Mouse (Mus musculus) liver, postnatal 0 days (tissue): ENCODE data around the gene Grm1. TPM values are rescaled to one million over a fixed set of nuclear protein-coding genes. Genes with fewer than 3 reads are reported as not detected.

ENCODE experiments used
- ATAC-seq: fragments of 200-750 bp; cut with Nextera tagmentation; 2 replicates; pipeline ENCODE4 v1.8.0; 2017; ENCODE audit warnings: mild to moderate bottlenecking, moderate library complexity
- DNase-seq: peaks from one replicate; pipeline ENCODE4 v3.0.0-alpha.2; 2016
- H3K27ac ChIP-seq: fragments of 300-500 bp; sonication (generic); 2 replicates; pipeline ENCODE4 v1.5.1; 2014; ENCODE audit warnings: antibody characterized with exemption, moderate library complexity, mild to moderate bottlenecking, low read depth
- H3K27me3 ChIP-seq: fragments of 300-500 bp; sonication (generic); 2 replicates; pipeline ENCODE4 v1.6.1; 2014; ENCODE audit warnings: low read length, control low read depth, mixed read lengths; ENCODE audit not compliant: insufficient read depth
- H3K36me3 ChIP-seq: fragments of 300-500 bp; sonication (generic); replicated peaks from 2 replicates; pipeline ENCODE4 v1.6.1; 2014; ENCODE audit warnings: mild to moderate bottlenecking, control low read depth, low read length, moderate library complexity, mixed read lengths; ENCODE audit not compliant: insufficient read depth
- H3K4me1 ChIP-seq: fragments of 300-500 bp; sonication (generic); 2 replicates; pipeline ENCODE4 v1.6.1; 2014; ENCODE audit warnings: antibody characterized with exemption, mild to moderate bottlenecking, control low read depth; ENCODE audit not compliant: insufficient read depth
- H3K4me2 ChIP-seq: fragments of 300-500 bp; sonication (generic); 2 replicates; pipeline ENCODE4 v1.6.1; 2014; ENCODE audit warnings: low read depth, mild to moderate bottlenecking, low read length, moderate library complexity, mixed read lengths
- H3K4me3 ChIP-seq: fragments of 300-500 bp; sonication (generic); 2 replicates; pipeline ENCODE4 v1.5.1; 2014; ENCODE audit warnings: low read depth, low read length
- H3K9ac ChIP-seq: fragments of 300-500 bp; sonication (generic); replicated peaks from 2 replicates; pipeline ENCODE4 v1.6.1; 2014; ENCODE audit warnings: mild to moderate bottlenecking, moderate library complexity
- H3K9me3 ChIP-seq: fragments of 300-500 bp; sonication (generic); 2 replicates; pipeline ENCODE4 v1.6.1; 2016; ENCODE audit warnings: mild to moderate bottlenecking, control low read depth, low read length, mixed read lengths
- CTCF ChIP-seq: sonication (generic); IDR thresholded peaks from 2 replicates; pipeline ENCODE4 v1.5.1; 2016; ENCODE audit warnings: antibody characterized with exemption, low read depth
- EP300 ChIP-seq: IDR thresholded peaks from 2 replicates; pipeline ENCODE4 v1.6.1; 2016; ENCODE audit warnings: antibody characterized with exemption, low read depth, mild to moderate bottlenecking
- WGBS: fragments of 180-500 bp; shearing (Covaris S2); extraction: QIAGEN DNeasy Blood & Tissue Kit; methylation state at CpG from one replicate; pipeline ENCODE4 v1.1.7; 2014; ENCODE audit not compliant: insufficient replicate concordance; 5-methylcytosine and 5-hydroxymethylcytosine counted together
- polyA plus RNA-seq: library from polyadenylated mRNA; unstranded; fragments of >200 nt; fragmentation: Nextera tagmentation; extraction: Ambion mirVana; gene quantifications from 2 replicates; pipeline ENCODE4 v1.2.1, GENCODE M21; 2015

Grm1 gene
- polyA plus RNA-seq, 1 experiment from 2014 or later, result not detected

- Histone ChIP-seq H3K4me1 (no peaks in the 10 kb centered on the region), H3K27ac (no peak overlapping the region), H3K36me3 (no peaks in the 10 kb centered on the region), H3K9me3 (no peaks in the 10 kb centered on the region), H3K9ac (no peak overlapping the region), H3K4me3 (no peak overlapping the region), H3K27me3 (no peaks in the 10 kb centered on the region), H3K4me2 (no peak overlapping the region)
- no peak for DNase-seq
- ATAC-seq, result no peak
- TF ChIP-seq CTCF, result no peak
- TF ChIP-seq EP300, result no peak
- 18% methylated on average over 1 of the region's 1 CpGs for WGBS
Measured at GRCm38 (mm10) chr10:10700903-10701302, 381.3 kb downstream of the Grm1 start.

- Histone ChIP-seq H3K27ac (no peak overlapping the region), H3K27me3 (no peaks in the 10 kb centered on the region), H3K9ac (no peak overlapping the region), H3K36me3 (no peaks in the 10 kb centered on the region), H3K4me3 (no peak overlapping the region), H3K4me2 (no peak overlapping the region), H3K4me1 (no peaks in the 10 kb centered on the region), H3K9me3 (no peaks in the 10 kb centered on the region)
- TF ChIP-seq CTCF, result no peak
- TF ChIP-seq EP300, result no peak
- no peak for DNase-seq
- no peak for ATAC-seq
- WGBS, result 65% methylated on average over 6 of the region's 6 CpGs
Measured at GRCm38 (mm10) chr10:10697497-10697896, 384.7 kb downstream of the Grm1 start.

GRCm38 (mm10) chr10:10689668-10690223 is 392.4 kb downstream of the Grm1 start:
- Histone ChIP-seq H3K36me3 (no peaks in the 10 kb centered on the region), H3K27ac (no peak overlapping the region), H3K4me3 (no peak overlapping the region), H3K4me2 (0 out of 2 replicates have a peak overlapping the region, but pooled peaks have one; percentile 49), H3K9me3 (no peaks in the 10 kb centered on the region), H3K9ac (no peak overlapping the region), H3K27me3 (peaks cover 7% of the 10 kb centered on the region), H3K4me1 (no peaks in the 10 kb centered on the region)
- TF ChIP-seq EP300 (no peak), CTCF (no peak)
- ATAC-seq (no peak), DNase-seq (no peak)
- 20% methylated on average over 11 of the region's 11 CpGs for WGBS

- peak overlapping the region; percentile 49 for H3K4me2 ChIP-seq
- H3K4me1 ChIP-seq, result no peaks in the 10 kb centered on the region
- no peak for ATAC-seq
- 6% methylated on average over 33 of the region's 35 CpGs for WGBS
- no peaks in the 10 kb centered on the region for H3K9me3 ChIP-seq
- DNase-seq, result no peak
- H3K4me3 ChIP-seq, result no peak overlapping the region
- no peak overlapping the region for H3K9ac ChIP-seq
- TF ChIP-seq CTCF (no peak), EP300 (no peak)
- no peaks in the 10 kb centered on the region for H3K36me3 ChIP-seq
- peaks cover 7% of the 10 kb centered on the region for H3K27me3 ChIP-seq
- H3K27ac ChIP-seq, result no peak overlapping the region
Measured at GRCm38 (mm10) chr10:10688907-10689667, 393.1 kb downstream of the Grm1 start.

DNA sequence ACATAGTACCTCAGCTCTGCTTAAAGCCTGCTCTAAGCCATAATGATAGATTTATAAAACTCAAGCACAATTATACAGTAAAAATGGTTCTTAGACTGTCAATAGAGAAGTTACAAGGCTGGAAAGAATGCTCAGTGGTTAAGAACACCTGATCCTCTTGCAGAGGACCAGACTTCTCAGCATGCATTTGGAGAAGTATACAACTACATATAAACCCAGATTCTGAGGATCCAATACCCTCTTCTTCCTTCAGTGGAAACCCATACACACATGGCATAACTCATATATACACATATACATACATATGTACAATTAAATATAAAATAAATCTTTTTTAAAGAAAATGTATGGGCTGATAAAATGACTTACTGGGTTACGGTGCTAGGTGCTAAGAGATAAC is 401.1 kb downstream of the Grm1 start, which contains the start of gene Gm10944:
Gene Gm10944, plus strand, starts transcription at position 301 of the 400 bp plus-strand sequence.
- DNase-seq (no peak), ATAC-seq (no peak)
- no peaks in the 10 kb centered on the region for H3K9me3 ChIP-seq
- no peaks in the 10 kb centered on the region for H3K4me1 ChIP-seq
- H3K27me3 ChIP-seq, result no peaks in the 10 kb centered on the region
- H3K27ac ChIP-seq, result no peak within 1 kb of the TSS
- no peaks in the 10 kb centered on the region for H3K36me3 ChIP-seq
- H3K4me2 ChIP-seq, result no peak within 1 kb of the TSS
- TF ChIP-seq CTCF (no peak), EP300 (no peak)
- no peak within 1 kb of the TSS for H3K4me3 ChIP-seq
- WGBS, result 87% methylated on average over 1 of the region's 1 CpGs
- no peak within 1 kb of the TSS for H3K9ac ChIP-seq

DNA sequence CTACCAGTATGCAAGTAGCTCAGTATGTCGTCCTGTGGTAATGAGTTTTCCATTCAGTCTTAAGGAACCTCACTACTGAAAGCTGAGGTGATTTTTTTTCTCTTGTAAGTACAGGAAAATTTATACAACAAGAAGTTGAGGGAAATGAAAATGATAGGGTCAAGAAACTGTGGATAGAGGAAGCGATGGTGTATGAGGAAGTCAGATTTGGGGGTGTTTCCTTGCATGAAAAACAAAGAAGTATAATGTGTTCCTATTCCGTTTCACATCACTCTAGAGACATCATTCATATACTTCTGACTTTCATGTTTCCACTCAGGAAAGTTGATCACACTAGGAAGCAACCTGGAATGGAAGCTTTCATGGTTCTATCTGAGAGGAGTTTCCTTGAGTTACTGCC is 422.2 kb downstream of the Grm1 start:
- Histone ChIP-seq H3K9ac (no peak overlapping the region), H3K36me3 (no peaks in the 10 kb centered on the region), H3K4me1 (no peaks in the 10 kb centered on the region), H3K4me3 (no peak overlapping the region), H3K9me3 (no peaks in the 10 kb centered on the region), H3K4me2 (no peak overlapping the region), H3K27me3 (no peaks in the 10 kb centered on the region), H3K27ac (no peak overlapping the region)
- TF ChIP-seq EP300, result no peak
- TF ChIP-seq CTCF, result no peak
- WGBS, result 55% methylated on average over 3 of the region's 3 CpGs
- no peak for ATAC-seq
- DNase-seq, result no peak
